Mouse (Mus musculus): Measurements from ENCODE around the gene Asb8.

Gene Asb8

DNA sequence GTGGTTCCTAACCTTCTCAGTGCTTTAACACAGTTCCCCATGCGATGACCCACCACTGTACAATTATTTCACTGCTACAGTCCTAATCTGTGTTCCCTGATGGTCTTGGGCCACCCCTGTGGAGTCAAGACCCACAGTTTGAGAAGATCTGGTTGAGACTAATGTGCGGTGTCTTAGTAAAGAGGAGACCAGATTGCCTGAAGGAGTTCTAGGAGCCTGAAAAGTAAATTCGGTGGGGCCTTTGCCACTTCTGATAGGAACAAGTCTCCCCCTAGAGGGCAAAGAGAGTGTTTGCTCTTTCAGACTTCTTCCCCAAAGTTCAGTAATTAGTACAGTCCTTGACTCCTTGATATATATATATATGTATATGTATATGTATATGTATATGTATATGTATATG lies 11.8 kb downstream of the Asb8 start:
- no peak for TF ChIP-seq NANOG (IDR thresholded peaks at IDR 0.05; ENCODE audit: borderline replicate concordance, low read length)
- TF ChIP-seq POU5F1 (IDR thresholded peaks at IDR 0.05; ENCODE audit: borderline replicate concordance, low read length): no peak
- TF ChIP-seq CTCF (conservative IDR thresholded peaks at IDR 0.05; ENCODE audit: low read length): peak; percentile 60
- Histone ChIP-seq H3K4me1 (replicated peaks; ENCODE audit: low read depth, low read length) (peaks cover 18% of the 10 kb centered on the region), H3K27me3 (ENCODE audit: insufficient read depth, low read length) (no peaks in the 10 kb centered on the region), H3K9me3 (ENCODE audit: low read length) (0 out of 2 replicates have a peak, but pooled peaks cover 5% of the 10 kb centered on the region), H3K36me3 (ENCODE audit: insufficient read depth, low read length) (no peaks in the 10 kb centered on the region), H3K4me3 (replicated peaks; ENCODE audit: low read length) (no peak overlapping the region)

DNA sequence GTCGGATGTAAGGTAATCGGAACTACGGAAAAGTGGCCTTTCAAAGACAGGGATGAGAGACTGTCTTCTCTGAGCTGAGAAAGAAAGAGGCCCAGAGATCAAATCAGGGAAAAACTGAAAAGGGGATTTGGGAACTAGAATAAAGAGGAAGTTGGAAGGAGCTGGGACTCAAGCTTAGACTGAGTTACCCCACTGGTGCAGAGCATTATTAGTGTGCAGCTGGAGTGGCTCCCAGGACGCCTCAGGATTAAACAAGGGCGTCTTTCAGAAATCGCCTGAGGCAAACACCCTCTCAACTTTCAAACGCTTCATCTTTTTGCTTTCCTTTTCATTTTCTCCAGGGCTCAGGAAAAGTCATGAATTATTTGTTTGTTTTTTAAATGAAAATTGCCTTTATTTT lies 12.5 kb downstream of the Asb8 start:
- H3K4me3 ChIP-seq (replicated peaks; ENCODE audit: low read length): no peak overlapping the region
- H3K4me1 ChIP-seq (replicated peaks; ENCODE audit: low read depth, low read length): peaks cover 18% of the 10 kb centered on the region
- peaks cover 11% of the 10 kb centered on the region for H3K9me3 ChIP-seq (ENCODE audit: low read length)
- H3K36me3 ChIP-seq (ENCODE audit: insufficient read depth, low read length): no peaks in the 10 kb centered on the region
- H3K27me3 ChIP-seq (ENCODE audit: insufficient read depth, low read length): no peaks in the 10 kb centered on the region
- TF ChIP-seq NANOG (IDR thresholded peaks at IDR 0.05; ENCODE audit: borderline replicate concordance, low read length) (no peak), POU5F1 (IDR thresholded peaks at IDR 0.05; ENCODE audit: borderline replicate concordance, low read length) (no peak), CTCF (conservative IDR thresholded peaks at IDR 0.05; ENCODE audit: low read length) (no peak)

DNA sequence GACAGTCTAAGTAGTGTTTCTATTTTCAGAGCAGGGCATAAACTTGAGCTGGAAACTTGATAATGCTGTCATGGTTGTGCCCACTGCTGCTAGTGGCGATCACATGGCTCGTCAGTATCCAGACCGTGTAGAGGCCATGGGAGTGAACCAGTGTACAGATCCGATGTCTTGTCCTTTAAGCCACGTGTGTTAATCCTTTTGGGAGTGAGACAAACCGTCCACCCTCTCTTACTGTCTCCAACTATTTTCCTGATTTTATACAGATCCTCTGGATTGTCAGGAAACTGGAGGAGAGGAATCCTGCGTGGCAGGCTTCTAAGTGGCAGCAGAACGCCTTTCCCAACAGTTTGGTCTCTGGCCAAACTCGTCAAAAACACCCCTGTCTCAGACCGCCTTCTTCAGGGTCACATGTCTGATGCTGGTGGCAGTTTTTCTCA lies 16.2 kb downstream of the Asb8 start:
- Histone ChIP-seq H3K27me3 (ENCODE audit: insufficient read depth, low read length) (no peaks in the 10 kb centered on the region), H3K36me3 (ENCODE audit: insufficient read depth, low read length) (no peaks in the 10 kb centered on the region), H3K4me3 (replicated peaks; ENCODE audit: low read length) (no peak overlapping the region), H3K4me1 (replicated peaks; ENCODE audit: low read depth, low read length) (peaks cover 22% of the 10 kb centered on the region), H3K9me3 (ENCODE audit: low read length) (peaks cover 29% of the 10 kb centered on the region)
- TF ChIP-seq NANOG (IDR thresholded peaks at IDR 0.05; ENCODE audit: borderline replicate concordance, low read length) (no peak), POU5F1 (IDR thresholded peaks at IDR 0.05; ENCODE audit: borderline replicate concordance, low read length) (no peak), CTCF (conservative IDR thresholded peaks at IDR 0.05; ENCODE audit: low read length) (no peak)

DNA sequence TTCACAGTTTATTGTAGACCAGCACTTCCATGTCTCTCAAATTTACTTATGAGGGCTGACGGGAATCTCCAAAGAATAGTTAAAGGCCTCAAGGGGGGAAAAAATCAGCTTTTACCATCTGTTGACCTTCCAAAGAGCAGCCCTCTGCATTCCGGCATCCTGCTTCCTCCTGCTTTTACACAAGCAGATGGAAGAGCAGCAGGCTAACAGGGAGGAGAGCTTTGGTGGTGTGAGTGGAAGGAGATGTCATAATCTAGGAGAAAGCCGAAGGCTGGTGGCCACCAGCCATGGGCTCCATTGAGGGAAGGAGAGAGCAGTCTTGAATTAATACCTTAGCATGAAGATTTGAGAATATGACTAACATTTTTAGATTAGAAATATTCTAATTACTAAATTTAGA lies 17.1 kb downstream of the Asb8 start:
- no peaks in the 10 kb centered on the region for H3K27me3 ChIP-seq (ENCODE audit: insufficient read depth, low read length)
- no peak overlapping the region for H3K4me3 ChIP-seq (replicated peaks; ENCODE audit: low read length)
- H3K4me1 ChIP-seq (replicated peaks; ENCODE audit: low read depth, low read length): peaks cover 25% of the 10 kb centered on the region
- peaks cover 29% of the 10 kb centered on the region for H3K9me3 ChIP-seq (ENCODE audit: low read length)
- H3K36me3 ChIP-seq (ENCODE audit: insufficient read depth, low read length): no peaks in the 10 kb centered on the region
- TF ChIP-seq POU5F1 (IDR thresholded peaks at IDR 0.05; ENCODE audit: borderline replicate concordance, low read length): no peak
- TF ChIP-seq NANOG (IDR thresholded peaks at IDR 0.05; ENCODE audit: borderline replicate concordance, low read length): no peak
- TF ChIP-seq CTCF (conservative IDR thresholded peaks at IDR 0.05; ENCODE audit: low read length): no peak

DNA sequence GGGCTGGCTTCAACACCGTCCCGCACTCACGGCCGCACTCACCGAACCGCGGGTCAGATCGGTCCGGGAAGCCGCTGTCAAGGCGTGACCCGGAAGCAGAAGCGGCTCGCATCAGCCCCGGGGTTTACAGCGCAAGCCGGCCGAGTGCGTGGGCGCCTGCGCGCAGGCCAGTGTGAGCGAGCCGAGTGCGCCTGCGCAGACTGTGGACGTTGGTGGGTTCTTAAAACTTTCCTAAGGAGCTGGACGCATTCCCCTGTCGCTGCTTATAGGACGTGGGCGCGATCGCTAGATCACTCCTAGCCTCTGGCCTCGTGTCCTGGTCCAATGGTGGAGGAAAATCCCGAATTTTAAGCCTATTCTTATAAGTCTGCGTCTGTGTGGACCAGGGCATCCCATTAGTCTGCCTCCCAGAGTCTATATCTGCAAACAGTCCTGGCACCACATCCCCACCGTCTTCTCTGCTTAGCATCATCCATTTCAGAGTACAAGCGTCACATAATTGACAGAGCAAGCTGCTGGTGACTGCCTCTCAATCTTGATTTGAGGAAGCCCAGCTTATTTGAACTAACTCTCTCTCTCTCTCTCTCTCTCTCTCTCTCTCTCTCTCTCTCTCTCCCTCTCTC lies 19.8 kb downstream of the Asb8 start:
- peaks cover 29% of the 10 kb centered on the region for H3K9me3 ChIP-seq (ENCODE audit: low read length)
- TF ChIP-seq POU5F1 (IDR thresholded peaks at IDR 0.05; ENCODE audit: borderline replicate concordance, low read length) (no peak), NANOG (IDR thresholded peaks at IDR 0.05; ENCODE audit: borderline replicate concordance, low read length) (no peak), CTCF (conservative IDR thresholded peaks at IDR 0.05; ENCODE audit: low read length) (no peak)
- H3K36me3 ChIP-seq (ENCODE audit: insufficient read depth, low read length): peaks cover 15% of the 10 kb centered on the region
- H3K4me1 ChIP-seq (replicated peaks; ENCODE audit: low read depth, low read length): peaks cover 35% of the 10 kb centered on the region
- H3K4me3 ChIP-seq (replicated peaks; ENCODE audit: low read length): peak overlapping the region; percentile 91
- H3K27me3 ChIP-seq (ENCODE audit: insufficient read depth, low read length): no peaks in the 10 kb centered on the region

DNA sequence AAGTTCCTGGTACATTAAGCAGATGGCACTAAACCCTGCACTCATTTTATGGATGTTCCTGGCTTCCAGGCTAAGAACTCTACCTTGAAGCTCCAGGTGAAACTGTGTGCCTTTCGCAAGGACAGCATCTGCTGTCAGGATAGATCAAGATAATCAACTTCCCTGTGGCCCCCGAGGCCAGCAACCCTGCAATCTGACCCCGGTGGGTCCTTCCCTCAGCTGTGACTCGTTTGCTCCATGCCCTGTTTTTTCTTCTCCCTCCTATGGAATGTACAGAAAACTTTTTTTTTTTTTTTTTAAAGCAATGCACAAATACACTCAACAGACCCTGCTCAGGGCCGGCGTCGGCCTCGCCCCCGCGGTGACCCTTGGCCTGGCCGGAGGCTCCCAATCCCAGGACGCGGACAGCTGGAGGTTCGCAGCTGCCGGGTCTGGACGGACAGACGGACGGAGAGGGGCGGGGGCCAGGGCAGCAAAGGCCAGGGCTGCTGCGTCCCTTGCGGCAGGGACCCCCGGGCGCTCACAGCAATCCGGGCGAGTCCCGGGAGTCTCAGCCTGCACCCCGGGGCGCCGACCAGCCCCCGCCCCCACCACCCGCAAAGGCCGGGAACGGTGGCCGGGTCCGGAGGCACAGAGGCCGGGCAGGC lies 20.4 kb downstream of the Asb8 start:
- Histone ChIP-seq H3K4me3 (replicated peaks; ENCODE audit: low read length) (peak overlapping the region; percentile 91), H3K36me3 (ENCODE audit: insufficient read depth, low read length) (peaks cover 15% of the 10 kb centered on the region), H3K4me1 (replicated peaks; ENCODE audit: low read depth, low read length) (peaks cover 35% of the 10 kb centered on the region), H3K27me3 (ENCODE audit: insufficient read depth, low read length) (no peaks in the 10 kb centered on the region), H3K9me3 (ENCODE audit: low read length) (peaks cover 29% of the 10 kb centered on the region)
- no peak for TF ChIP-seq NANOG (IDR thresholded peaks at IDR 0.05; ENCODE audit: borderline replicate concordance, low read length)
- TF ChIP-seq POU5F1 (IDR thresholded peaks at IDR 0.05; ENCODE audit: borderline replicate concordance, low read length): no peak
- TF ChIP-seq CTCF (conservative IDR thresholded peaks at IDR 0.05; ENCODE audit: low read length): no peak

DNA sequence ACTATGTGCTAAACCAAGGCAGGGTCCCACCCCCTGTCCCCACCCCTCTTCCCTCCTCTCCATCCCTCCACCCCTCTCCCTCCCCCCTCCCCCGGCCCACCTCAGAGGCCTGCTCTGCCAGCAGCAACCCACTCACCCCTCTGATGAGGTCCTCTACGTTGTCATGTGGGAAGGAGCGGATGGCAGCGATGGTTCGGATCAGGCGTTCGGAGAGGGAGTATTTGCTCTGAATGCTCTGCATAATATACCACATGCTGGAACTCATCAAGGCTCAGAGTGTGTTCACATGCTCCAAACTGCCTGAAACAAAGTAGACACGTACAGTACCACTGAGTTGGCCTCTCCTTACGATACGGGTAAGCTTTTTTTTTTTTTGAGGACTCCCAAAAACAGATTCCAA lies 22.9 kb downstream of the Asb8 start:
- Histone ChIP-seq H3K4me1 (replicated peaks; ENCODE audit: low read depth, low read length) (peaks cover 35% of the 10 kb centered on the region), H3K36me3 (ENCODE audit: insufficient read depth, low read length) (peaks cover 27% of the 10 kb centered on the region), H3K27me3 (ENCODE audit: insufficient read depth, low read length) (no peaks in the 10 kb centered on the region), H3K9me3 (ENCODE audit: low read length) (peaks cover 14% of the 10 kb centered on the region), H3K4me3 (replicated peaks; ENCODE audit: low read length) (no peak overlapping the region)
- TF ChIP-seq POU5F1 (IDR thresholded peaks at IDR 0.05; ENCODE audit: borderline replicate concordance, low read length) (no peak), NANOG (IDR thresholded peaks at IDR 0.05; ENCODE audit: borderline replicate concordance, low read length) (no peak), CTCF (conservative IDR thresholded peaks at IDR 0.05; ENCODE audit: low read length) (no peak)

DNA sequence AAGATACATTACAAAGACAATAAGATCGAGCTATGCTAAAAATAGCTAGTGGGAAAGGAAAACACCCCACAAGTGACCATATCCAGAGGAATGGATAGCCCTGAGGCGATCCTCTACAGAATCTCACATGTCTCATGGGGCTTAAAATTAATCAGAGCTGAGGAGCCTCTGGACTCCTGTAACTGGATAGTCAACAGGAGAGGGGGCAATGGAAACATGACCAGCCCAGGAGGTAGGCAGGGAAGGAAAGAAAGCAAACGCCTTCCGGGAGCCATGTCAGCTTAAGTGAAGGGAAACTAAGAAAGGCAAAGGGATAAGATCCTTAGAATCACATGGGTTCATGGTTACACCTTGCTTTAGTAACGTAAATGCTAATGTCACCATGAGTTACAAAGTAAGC lies 24.6 kb downstream of the Asb8 start:
- H3K27me3 ChIP-seq (ENCODE audit: insufficient read depth, low read length): no peaks in the 10 kb centered on the region
- peaks cover 44% of the 10 kb centered on the region for H3K36me3 ChIP-seq (ENCODE audit: insufficient read depth, low read length)
- no peak for TF ChIP-seq POU5F1 (IDR thresholded peaks at IDR 0.05; ENCODE audit: borderline replicate concordance, low read length)
- no peak for TF ChIP-seq NANOG (IDR thresholded peaks at IDR 0.05; ENCODE audit: borderline replicate concordance, low read length)
- TF ChIP-seq CTCF (conservative IDR thresholded peaks at IDR 0.05; ENCODE audit: low read length): no peak
- H3K4me3 ChIP-seq (replicated peaks; ENCODE audit: low read length): no peak overlapping the region
- peaks cover 41% of the 10 kb centered on the region for H3K4me1 ChIP-seq (replicated peaks; ENCODE audit: low read depth, low read length)
- H3K9me3 ChIP-seq (ENCODE audit: low read length): 0 out of 2 replicates have a peak, but pooled peaks cover under 1% of the 10 kb centered on the region
